Mouse (Mus musculus): ENCODE data around the gene Zfp978.
"Not testable (repeated sequence)": the region's sequence is repeated elsewhere in the genome, so short reads cannot be mapped to it uniquely, and the experiment has no call there.

Gene Zfp978

DNA sequence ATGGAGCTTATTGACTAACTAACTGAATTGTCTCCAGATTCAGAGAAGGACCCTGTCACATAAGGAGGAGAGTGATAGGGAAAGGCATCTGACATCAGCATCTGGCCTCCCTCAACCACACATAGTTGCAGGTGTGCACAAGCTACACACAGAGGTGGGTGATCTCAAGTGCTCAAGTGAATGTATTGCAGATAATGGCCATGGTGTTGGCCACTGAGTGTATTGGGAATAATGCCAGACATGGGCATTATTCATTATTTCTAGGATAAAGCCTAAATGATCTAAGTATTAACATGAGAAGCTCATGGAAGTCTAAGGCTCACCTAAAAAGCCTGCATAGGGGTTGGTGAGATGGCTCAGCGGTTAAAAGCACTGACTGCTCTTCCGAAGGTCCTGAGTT, 10.6 kb upstream of the Zfp978 start:
- peak in 1 of 2 experiments; percentile 15 for DNase-seq (ENCODE audit: low spot score in 2 of 2)

DNA sequence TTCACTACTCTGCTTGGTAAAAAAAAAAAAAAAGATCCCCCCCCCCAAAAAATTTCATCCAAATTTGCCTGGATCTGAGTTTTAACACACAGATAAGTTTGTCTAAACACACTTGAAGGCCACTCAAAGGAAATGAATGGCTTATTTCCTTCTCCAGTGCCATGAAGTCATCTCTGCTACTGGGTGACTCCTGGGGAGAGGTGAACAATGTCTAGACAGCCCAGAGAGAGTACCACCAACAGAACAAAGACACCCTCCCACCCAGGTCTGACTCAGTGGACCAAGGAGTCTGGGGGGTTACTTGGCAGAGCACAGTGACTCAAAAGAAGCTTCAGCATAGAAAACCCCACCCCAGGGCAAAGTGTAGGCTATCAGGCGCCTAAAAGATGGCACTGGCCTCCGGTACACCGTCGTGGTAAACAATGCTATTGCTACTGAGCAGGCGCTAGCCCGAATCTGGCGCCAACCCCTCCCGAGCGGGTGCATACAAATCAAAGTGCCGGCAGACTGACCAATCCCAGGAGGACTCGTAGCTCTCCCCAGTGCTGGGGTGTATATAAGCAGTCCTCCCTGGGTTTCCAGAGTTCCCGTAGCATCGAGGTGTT, 9.6 kb upstream of the Zfp978 start:
- peak in 1 of 2 experiments; percentile 15 for DNase-seq (ENCODE audit: low spot score in 2 of 2)

DNA sequence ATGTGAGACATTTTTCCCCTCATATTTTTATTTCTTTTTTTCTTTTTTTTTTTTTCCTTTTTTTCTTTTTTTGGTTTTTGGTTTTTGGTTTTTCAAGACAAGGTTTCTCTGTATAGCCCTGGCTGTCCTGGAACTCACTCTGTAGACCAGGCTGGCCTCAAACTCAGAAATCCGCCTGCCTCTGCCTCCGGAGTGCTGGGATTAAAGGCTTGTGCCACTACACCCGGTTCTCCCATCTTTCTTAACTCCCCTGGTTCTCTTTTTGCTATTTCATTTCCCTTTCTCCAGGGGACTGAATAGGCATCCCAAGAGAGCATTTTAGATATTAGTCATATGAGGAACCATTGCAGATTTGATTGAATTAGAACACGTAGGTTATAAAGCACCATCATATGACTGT, 7.5 kb upstream of the Zfp978 start:
- DNase-seq (ENCODE audit: low spot score in 2 of 2), result peak in 1 of 2 experiments; percentile 16

DNA sequence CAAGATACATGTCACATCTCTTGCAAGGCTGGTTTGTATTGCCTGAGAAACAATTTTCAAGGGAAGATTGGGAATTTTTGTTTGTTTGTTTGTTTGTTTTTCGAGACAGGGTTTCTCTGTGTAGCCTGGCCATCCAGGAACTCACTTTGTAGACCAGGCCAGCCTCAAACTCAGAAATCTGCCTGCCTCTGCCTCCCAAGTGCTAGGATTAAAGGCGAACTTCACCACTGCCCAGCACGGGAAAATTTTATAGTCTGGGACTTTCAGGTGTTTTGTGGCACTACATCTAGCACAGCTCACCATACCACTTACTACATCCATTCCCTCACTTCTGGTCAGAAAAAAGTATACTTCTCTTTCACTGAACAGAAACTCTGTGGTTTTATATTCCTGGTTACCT, 5.1 kb upstream of the Zfp978 start:
- not testable (repeated sequence) for DNase-seq (ENCODE audit: low spot score in 2 of 2)

DNA sequence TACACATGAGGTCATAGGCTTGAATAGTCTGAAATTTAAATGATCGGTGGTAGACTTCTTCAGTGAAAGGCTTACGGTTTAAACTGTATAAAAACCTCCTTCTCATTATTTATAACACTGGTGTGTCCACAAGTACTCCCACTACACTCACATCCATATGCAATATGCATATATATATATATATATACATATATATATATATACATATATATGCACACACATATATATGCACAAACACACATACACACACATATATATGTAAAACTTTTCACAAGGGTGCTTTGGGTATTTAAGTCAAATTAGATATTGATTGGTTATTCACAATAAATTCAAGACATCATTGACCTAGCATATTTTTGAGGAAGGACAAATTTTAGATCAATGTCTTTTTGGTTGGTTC, 3.9 kb upstream of the Zfp978 start:
- DNase-seq (ENCODE audit: low spot score in 2 of 2), result not testable (repeated sequence)

DNA sequence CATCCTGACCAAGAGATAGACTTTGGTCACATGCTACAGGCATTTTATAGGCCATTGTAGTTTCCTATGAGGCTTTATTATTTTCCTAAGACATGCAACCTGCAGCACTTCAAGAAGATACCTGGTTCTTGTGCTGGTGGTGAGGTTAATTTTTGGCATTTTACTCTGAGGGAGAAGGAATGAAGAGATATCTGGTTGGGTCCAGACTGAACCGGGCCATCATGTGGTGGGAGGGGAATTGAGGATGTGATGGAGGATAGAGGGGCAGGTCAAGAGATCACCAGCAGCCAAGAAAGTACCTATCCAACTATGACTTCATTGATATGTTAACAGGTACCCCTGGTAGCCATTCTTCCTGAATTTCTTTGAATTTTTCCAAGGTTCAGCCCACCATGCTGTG, 769 bp downstream of the Zfp978 start:
- not testable (repeated sequence) for DNase-seq (ENCODE audit: low spot score in 2 of 2)

DNA sequence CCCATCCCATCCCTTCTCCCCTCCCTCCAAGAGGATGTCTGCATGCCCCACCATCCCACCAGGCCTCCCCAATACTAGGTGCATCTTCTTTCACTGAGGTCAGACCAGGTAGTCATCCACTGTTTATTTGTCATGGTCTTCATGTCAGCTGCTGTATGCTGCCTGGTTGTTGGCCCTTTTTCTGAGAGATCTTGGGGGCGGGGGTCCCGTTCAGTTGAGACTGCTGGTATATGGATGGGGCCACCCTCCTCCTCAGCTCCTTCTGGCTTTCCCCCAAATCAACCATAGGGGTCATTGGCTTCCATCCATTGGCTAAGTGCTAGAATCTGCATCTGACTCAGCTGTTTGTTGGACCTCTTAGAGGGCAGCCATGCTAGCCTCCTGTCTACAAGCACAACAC, 8.5 kb downstream of the Zfp978 start:
- not testable (repeated sequence) for DNase-seq (ENCODE audit: low spot score in 2 of 2)

DNA sequence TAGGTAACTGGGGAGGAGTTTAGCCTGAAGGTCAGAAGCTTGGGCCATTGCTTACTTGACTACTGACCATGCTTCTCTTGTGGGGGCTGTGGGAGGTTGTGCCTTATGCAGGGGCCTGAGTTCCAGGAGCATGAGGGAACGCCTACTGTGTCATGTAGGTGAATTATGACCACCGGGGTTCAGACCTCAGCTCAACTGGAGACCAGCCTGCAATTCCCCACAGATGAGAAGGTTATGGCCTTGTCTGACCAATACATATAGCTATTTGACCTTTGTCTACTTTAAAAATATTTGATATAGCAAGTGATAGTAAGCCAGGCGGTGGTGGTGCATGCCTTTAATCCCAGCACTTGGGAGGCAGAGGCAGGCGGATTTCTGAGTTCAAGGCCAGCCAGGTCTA, 22.1 kb downstream of the Zfp978 start:
- not testable (repeated sequence) for DNase-seq (ENCODE audit: low spot score in 2 of 2)

DNA sequence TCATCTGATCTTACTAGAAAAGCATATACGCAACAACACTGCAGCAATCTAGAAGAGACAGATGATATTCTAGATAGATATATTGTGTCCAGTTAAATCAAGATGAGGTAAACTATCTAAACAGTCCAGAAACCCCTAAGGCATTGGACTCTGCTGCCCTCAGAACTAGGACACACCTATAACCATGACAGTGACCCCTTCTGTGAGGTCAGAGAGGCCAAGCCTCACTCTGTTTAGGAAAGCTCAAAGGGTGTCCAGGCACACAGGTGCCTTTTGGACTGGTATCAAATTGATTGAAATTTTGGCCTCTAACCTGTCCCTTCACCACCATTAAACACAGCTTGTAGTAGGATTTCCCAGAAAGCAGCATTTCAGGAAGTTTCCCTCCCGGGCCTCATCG, 36.1 kb downstream of the Zfp978 start:
- not testable (repeated sequence) for DNase-seq (ENCODE audit: low spot score in 2 of 2)

DNA sequence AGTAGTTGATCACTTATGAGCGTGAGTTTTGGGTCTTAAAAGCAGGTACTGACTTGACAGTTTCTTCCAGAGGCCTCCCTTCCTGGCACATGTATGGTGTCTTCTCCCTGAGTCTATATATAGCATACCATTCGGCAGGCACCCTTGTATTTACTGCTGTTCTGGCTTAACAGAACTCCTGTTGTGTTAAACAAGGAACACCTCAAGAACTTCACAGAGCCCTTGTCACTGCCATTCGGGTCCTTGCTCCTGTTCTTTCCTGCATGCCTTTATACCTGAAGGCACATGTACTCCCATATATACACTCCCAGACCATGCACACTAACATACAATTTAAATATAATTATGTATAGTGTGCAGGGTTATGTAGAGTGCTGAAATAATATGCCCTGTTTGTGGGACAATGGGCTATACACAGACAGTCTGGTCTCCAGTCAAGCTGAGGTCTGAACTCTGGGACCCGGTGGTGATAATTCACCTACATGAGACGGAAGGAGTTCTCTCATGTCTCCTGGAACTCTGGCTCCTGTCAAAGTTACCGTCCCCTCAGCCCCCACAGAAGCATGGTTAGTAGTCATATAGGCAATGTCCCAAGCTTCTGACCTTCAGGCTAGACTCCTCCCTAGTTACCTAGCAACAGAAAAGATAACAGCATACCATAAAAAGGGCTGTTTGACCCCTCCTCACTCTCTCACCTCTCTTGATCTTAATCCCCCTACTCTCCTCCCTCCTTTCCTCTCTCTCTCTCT, 37.0 kb downstream of the Zfp978 start:
- peak in 1 of 2 experiments; percentile 35 for DNase-seq (ENCODE audit: low spot score in 2 of 2)

DNA sequence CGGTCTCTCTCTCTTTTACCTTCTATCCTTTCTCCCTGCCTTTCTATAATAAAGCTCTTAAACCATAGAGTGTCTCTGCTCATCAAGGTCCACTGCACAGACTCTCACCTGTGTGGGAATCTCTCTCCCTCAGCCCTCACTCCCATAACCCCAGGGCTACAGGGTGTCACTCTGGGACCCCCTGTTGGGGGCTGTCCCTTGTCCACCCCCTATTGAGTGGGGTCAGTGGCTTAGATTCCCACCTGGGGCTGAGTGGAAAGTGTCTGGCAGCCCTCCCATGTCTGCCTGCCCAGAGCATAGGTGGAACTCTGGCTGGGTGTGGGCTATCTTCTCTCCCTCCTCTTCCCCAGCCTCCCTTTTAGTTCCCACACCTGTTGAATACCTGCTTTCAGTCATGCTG, 37.6 kb downstream of the Zfp978 start:
- peak; percentile 9 to 26 for DNase-seq (ENCODE audit: low spot score in 2 of 2)

DNA sequence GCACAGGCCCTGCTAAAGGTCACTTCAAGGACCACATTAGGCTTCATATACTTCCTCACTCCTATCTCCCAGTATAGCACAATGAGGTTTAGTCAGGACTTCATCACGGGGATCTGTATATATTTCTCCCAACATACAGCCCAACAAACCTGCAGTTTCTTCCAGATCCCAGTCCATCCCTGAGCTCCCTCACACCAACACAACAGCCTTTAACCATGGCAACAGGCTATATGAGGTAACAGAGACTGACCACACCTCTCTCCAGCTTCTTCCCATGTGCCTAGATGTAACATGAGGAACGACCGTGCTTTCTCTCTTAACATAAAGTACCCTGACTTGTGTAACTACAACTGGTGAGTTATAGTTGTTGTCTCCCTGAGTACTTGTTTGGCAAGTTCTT, 38.4 kb downstream of the Zfp978 start:
- not testable (repeated sequence) for DNase-seq (ENCODE audit: low spot score in 2 of 2)

DNA sequence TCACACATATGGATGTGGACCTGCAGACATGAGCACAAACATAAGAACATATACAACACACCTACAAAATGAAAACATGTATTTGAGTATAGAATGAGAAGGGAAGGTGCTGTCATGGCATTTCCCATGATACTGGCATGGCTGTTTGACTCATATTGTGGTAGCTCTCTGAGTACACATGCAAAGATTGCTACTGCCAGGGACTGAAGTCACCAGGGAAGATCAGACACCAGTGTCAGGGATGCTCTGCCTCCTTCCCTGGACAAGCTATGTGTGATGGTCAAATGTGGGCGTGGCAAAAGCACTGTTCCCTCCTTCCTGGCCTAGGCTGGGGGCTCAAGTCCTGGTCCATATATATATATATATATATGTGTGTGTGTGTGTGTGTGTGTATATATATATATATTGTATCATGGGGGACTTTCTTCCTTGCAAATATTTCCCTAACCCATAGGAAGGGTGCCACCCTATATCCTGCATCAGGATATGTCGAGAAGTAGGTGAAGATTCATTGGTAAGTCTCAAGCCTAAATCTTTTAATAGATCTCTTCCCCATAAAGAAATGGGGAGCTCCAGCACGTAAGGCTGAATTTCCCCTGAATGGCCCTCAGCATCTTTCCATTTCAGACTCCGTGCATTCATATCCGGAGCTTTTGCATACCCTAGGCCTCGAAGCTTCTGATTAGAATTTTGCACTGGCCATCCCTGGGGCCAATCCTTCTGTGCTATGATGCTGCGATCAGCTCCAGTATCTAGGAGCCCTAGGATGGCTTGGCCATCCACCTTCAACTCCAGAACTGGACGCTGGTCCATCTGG, 39.1 kb downstream of the Zfp978 start:
- peak in 1 of 2 experiments; percentile 19 for DNase-seq (ENCODE audit: low spot score in 2 of 2)

DNA sequence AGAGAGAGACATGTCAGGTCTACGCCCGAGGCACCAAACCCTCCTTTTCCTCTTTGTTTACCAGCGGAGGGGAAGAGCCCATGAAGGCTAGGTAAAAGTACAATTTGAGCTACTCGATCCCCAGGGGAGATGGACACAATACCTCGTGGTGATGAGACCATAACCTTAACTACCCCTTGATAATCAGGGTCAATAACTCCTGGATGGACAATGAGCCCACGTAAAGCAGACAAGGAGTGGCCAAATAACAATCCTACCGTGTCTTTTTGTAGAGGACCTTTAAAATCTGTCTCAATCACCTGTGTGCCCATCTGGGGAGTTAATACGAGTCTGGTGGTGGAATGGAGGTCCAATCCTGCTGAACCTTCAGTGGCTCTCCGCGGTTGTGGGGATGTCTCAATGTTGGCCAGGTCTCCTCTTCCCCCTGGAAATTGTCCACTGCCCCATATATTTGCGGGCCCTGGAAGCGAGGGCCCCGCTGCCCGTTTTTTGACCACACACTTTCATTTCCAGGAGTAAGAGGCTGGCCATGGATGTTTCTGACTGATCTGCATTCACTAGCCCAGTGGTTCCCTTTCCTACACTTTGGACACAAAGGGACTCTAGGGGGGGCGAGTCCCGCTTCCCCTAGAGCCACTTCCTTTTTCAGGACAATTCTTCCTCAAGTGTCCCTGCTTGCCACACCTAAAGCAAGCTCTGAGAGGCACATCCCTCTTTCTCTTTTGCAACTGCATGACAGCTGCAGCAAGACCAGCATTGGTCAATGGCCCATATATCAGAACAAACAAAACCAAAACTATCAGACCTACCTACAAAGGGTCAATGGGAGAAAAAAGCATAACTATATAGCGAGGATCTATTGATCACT, 40.0 kb downstream of the Zfp978 start:
- peak; percentile 3 to 20 for DNase-seq (ENCODE audit: low spot score in 2 of 2)

DNA sequence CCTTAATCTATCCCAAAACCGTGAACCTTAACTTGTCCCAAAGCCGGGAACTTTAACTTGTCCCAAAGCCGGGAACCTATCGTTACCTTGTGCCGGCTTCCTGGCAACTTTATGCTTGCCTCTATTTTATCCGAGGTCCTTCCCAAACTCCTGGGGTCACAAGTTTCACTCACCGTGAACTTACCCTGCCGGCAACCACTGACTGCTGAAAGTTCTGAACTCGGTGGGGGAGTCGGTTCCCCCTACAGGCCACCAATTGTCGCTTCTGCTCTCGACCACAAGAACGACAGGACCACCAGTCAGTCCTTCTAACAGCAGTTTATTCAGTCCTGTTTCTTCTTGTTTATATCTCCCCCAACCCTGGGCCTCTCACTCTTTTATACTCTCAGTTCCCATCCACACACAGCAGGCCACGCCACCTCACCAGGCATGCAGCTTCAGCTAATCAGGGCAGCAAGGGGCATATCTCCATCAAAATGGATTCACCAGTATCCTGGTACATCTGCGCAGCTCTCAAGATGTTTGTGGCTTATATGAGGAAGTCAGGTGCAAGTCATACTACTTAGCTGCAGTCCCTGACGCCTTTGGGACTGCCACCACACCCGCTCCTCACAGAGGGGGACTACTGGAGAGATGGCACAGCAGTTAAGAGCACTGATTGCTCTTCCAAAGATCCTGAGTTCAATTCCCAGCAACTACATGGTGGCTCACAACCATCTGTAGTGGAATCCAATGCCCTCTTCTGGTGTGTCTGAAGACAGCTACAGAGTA, 40.8 kb downstream of the Zfp978 start:
- DNase-seq (ENCODE audit: low spot score in 2 of 2), result peak; percentile 5 to 25

DNA sequence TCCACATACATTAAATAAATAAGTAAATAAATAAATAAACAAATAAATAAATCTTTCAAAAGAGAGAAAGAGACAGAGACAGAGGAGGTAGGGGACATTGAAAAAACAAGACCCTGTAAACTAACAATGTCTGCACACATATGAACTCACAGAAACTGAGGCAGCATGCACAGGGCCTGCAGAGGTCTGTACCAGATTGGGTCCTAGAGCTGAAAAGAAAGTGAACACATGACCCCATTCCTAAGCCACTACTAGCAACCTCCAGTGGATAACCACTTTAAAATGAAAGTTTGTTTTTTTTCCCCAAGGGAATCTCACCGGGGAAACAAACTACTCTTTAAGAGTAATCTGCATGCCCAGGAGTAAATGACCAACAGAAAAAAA, 41.4 kb downstream of the Zfp978 start:
- not testable (repeated sequence) for DNase-seq (ENCODE audit: low spot score in 2 of 2)

DNA sequence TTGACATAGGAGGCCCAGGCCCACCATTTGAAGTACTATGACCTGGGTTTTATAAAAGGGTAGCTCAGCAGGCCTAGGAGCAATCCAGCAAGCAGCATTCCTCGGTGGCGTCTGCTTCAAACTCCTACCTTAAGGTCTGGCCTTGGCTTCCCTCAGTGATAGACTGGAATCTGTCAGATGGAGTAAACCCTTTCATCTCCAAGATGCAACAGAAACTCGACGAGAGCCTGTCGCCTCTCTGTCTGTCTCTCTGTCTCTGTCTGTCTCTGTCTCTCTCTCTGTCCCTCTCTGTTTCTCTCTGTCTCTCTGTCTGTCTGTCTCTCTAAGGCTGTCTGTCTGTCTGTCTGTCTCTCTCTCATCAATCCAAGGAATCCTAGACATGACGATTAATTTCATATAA, 42.4 kb downstream of the Zfp978 start:
- not testable (repeated sequence) for DNase-seq (ENCODE audit: low spot score in 2 of 2)

DNA sequence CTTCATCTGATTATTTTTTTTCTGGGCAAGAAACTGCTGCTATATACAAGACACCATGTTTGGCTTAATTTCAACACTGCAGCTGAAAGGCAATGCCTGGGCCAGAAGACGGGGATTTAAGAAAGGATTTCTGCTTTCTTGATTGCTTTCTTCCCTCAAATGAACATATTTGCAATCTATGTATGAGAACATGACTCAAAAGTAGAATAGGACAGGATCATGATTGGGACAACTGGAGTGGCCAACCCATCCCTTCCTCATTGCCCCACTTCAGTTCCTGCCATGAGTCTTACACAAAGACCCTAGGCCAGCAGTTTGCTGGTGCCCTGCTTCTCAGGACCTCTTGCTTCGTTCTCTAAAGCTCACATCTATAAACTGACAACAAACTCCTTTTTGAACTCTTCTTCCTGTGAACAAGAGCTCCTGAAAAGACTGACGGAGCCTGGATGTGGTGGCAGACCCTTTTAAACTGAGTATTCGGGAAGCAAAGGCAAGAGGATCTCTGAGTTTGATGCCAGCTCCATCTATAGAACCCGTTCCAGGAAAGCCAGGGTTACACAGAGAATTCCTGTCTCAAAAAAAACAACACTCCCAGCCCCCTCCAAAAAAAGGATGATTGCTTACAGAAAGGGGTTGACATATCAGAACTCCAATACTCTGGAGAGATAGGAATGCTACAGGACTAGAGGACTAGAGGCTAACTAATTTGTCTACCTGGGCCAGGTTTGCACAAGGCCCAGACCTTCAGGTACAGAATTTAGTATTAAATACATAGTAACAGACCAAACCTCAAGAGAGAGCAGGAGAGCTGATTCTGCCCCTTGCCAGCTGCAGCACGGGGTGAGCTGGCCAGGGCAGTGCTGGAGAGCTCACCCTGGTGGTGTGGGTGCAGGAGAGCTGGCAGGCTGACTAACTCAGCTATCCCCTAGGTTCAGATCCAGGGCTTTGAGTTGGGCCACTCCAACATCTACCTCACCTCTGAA, 43.1 kb downstream of the Zfp978 start:
- DNase-seq (ENCODE audit: low spot score in 2 of 2), result not testable (repeated sequence)

DNA sequence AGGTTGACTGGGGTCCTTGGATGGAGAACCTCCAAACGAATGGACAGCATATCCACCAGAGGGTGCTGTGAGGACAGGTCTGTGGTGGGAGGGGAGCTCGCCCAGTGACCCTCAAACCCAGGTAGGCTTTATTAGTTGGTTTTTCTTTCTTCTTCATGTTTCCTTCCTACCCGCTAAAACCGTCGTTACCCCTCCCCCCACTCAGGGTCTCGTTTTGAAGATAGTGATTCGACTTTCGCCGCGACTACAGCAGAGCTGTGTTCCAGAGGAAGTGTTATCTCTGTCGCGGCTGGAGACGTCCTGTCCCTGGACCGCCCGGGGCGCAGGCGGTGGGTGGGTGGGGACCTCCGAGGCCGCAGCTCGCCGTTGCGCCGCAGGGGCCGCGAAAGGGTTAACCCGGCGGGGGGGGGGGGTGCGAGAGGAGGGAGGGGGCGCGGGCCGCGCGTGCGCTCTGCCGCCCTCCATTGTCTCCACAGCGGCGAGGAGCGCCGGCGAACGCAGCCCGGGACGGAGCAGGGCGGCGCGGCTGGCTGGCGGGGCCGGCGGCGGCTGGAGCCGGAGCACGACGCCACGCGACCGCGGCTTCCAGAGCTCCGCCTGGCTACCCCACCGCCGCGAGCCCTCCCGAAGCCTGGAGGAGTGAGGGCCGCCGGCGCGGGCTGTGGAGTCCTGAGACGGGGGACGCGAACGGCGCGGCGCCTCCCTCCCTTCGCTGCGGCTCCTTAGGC, 45.8 kb downstream of the Zfp978 start:
- DNase-seq (ENCODE audit: low spot score in 2 of 2), result no peak
